Mouse (Mus musculus) layer of hippocampus, postnatal 25 days (tissue): ENCODE measurements at regions not wholly inside any gene's neighbourhood (a gene's known extent, or its start where the extent isn't known, plus 50 kb on each side); places are given as distances from the start of the nearest gene placed in this dataset.

Experiments
- DNase-seq, 2 experiments: peaks; one replicate each; pipeline ENCODE4 v3.0.0; 2022; ENCODE audit warnings: mixed read lengths in 2 of 2, low spot score in 1 of 2; ENCODE audit errors: extremely low spot score in 1 of 2

- no peak for DNase-seq
These were observed 226.6 kb upstream of the Pter start for GRCm38 (mm10) chr2:12697209-12697608.

- DNase-seq = no peak
These were observed 224.5 kb upstream of the Pter start for GRCm38 (mm10) chr2:12699331-12699730.

GRCm38 (mm10) chr2:12707514-12707913 lies 216.3 kb upstream of the Pter start:
- no peak for DNase-seq

- peak; percentile 34 to 59 for DNase-seq
These were observed 214.5 kb upstream of the Pter start for GRCm38 (mm10) chr2:12709156-12709923.

GRCm38 (mm10) chr2:12709924-12710240 lies 214.0 kb upstream of the Pter start:
- DNase-seq = no peak

GRCm38 (mm10) chr2:12716124-12717012 lies 207.5 kb upstream of the Pter start:
- no peak for DNase-seq

- DNase-seq = no peak
These were observed 194.6 kb upstream of the Pter start for GRCm38 (mm10) chr2:12729251-12729650.

- no peak for DNase-seq
These were observed 186.7 kb upstream of the Pter start for GRCm38 (mm10) chr2:12737140-12737539.

GRCm38 (mm10) chr2:12746856-12747255 lies 177.0 kb upstream of the Pter start:
- DNase-seq = no peak

GRCm38 (mm10) chr2:12758816-12759215 lies 165.0 kb upstream of the Pter start:
- no peak for DNase-seq

- no peak for DNase-seq
These were observed 163.9 kb upstream of the Pter start for GRCm38 (mm10) chr2:12759931-12760330.

GRCm38 (mm10) chr2:12761461-12761860 lies 162.4 kb upstream of the Pter start:
- no peak for DNase-seq

- DNase-seq = no peak
These were observed 159.3 kb upstream of the Pter start for GRCm38 (mm10) chr2:12764510-12764909.

- no peak for DNase-seq
These were observed 158.5 kb upstream of the Pter start for GRCm38 (mm10) chr2:12765336-12765735.

GRCm38 (mm10) chr2:12776866-12777265 lies 147.0 kb upstream of the Pter start:
- DNase-seq = no peak

GRCm38 (mm10) chr2:12777696-12778095 lies 146.1 kb upstream of the Pter start:
- DNase-seq = no peak

GRCm38 (mm10) chr2:12792596-12792995 lies 131.2 kb upstream of the Pter start:
- no peak for DNase-seq

GRCm38 (mm10) chr2:12797615-12798169 lies 126.1 kb upstream of the Pter start:
- peak in 1 of 2 experiments; percentile 12 for DNase-seq

GRCm38 (mm10) chr2:12799153-12799925 lies 124.5 kb upstream of the Pter start:
- peak in 1 of 2 experiments; percentile 11 for DNase-seq

- no peak for DNase-seq
These were observed 121.2 kb upstream of the Pter start for GRCm38 (mm10) chr2:12802667-12803066.

GRCm38 (mm10) chr2:12805096-12805495 lies 118.7 kb upstream of the Pter start:
- DNase-seq = no peak
